Mouse (Mus musculus): ENCODE results near the gene Bend5. TPM values are rescaled to one million over a fixed set of nuclear protein-coding genes. Genes with fewer than 3 reads are reported as not detected.
A peak's percentile ranks its signal among the peaks of the same experiment; 100 is the strongest.

Gene Bend5
- polyA plus RNA-seq, 1 experiment from 2014 or later, result 55.3 TPM

- peaks cover 34% of the 10 kb centered on the region for H3K27me3 ChIP-seq
- H3K4me1 ChIP-seq, result peaks cover 37% of the 10 kb centered on the region
- WGBS, result 46% methylated on average over 10 of the region's 10 CpGs
- no peak overlapping the region for H3K9ac ChIP-seq (replicated peaks)
- peak overlapping the region; percentile 71 for H3K27ac ChIP-seq (replicated peaks)
- no peak overlapping the region for H3K4me2 ChIP-seq (replicated peaks)
- peaks cover 14% of the 10 kb centered on the region for H3K36me3 ChIP-seq
- no peak overlapping the region for H3K4me3 ChIP-seq
- H3K9me3 ChIP-seq, result no peaks in the 10 kb centered on the region
- peak; percentile 77 for ATAC-seq (ENCODE audit: low FRiP score, low read depth)
Measured at GRCm38 (mm10) chr4:111443906-111444615, 29.3 kb downstream of the Bend5 start.

GRCm38 (mm10) chr4:111444616-111445160, 29.9 kb downstream of the Bend5 start:
- 26% methylated on average over 1 of the region's 1 CpGs for WGBS
- Histone ChIP-seq H3K9me3 (no peaks in the 10 kb centered on the region), H3K4me2 (replicated peaks) (no peak overlapping the region), H3K4me1 (peaks cover 37% of the 10 kb centered on the region), H3K9ac (replicated peaks) (no peak overlapping the region), H3K4me3 (no peak overlapping the region), H3K36me3 (peaks cover 19% of the 10 kb centered on the region), H3K27ac (replicated peaks) (peak overlapping the region; percentile 71), H3K27me3 (peaks cover 34% of the 10 kb centered on the region)
- ATAC-seq (ENCODE audit: low FRiP score, low read depth), result peak; percentile 80

- Histone ChIP-seq H3K4me1 (peaks cover 22% of the 10 kb centered on the region), H3K9me3 (no peaks in the 10 kb centered on the region), H3K27me3 (peaks cover 24% of the 10 kb centered on the region), H3K4me3 (no peak overlapping the region), H3K27ac (replicated peaks) (no peak overlapping the region), H3K4me2 (replicated peaks) (no peak overlapping the region), H3K9ac (replicated peaks) (no peak overlapping the region), H3K36me3 (peaks cover 29% of the 10 kb centered on the region)
- no peak for ATAC-seq (ENCODE audit: low FRiP score, low read depth)
- WGBS, result 86% methylated on average over 3 of the region's 3 CpGs
Measured at GRCm38 (mm10) chr4:111447918-111448317, 33.1 kb downstream of the Bend5 start.

- no peak overlapping the region for H3K27ac ChIP-seq (replicated peaks)
- peaks cover 15% of the 10 kb centered on the region for H3K4me1 ChIP-seq
- H3K9me3 ChIP-seq, result no peaks in the 10 kb centered on the region
- H3K9ac ChIP-seq (replicated peaks), result no peak overlapping the region
- H3K4me3 ChIP-seq, result no peak overlapping the region
- no peak overlapping the region for H3K4me2 ChIP-seq (replicated peaks)
- 97% methylated on average over 4 of the region's 4 CpGs for WGBS
- H3K27me3 ChIP-seq, result peaks cover 20% of the 10 kb centered on the region
- peaks cover 33% of the 10 kb centered on the region for H3K36me3 ChIP-seq
- ATAC-seq (ENCODE audit: low FRiP score, low read depth), result no peak
Measured at GRCm38 (mm10) chr4:111448586-111448985, 33.8 kb downstream of the Bend5 start.

- H3K9me3 ChIP-seq, result no peaks in the 10 kb centered on the region
- no peak overlapping the region for H3K4me2 ChIP-seq (replicated peaks)
- whole genome bisulfite sequencing, result 72% methylated on average over 7 of the region's 7 CpGs
- no peak for ATAC-seq (ENCODE audit: low FRiP score, low read depth)
- peaks cover 20% of the 10 kb centered on the region for H3K27me3 ChIP-seq
- H3K4me3 ChIP-seq, result no peak overlapping the region
- no peak overlapping the region for H3K9ac ChIP-seq (replicated peaks)
- no peak overlapping the region for H3K27ac ChIP-seq (replicated peaks)
- H3K36me3 ChIP-seq, result peaks cover 43% of the 10 kb centered on the region
- H3K4me1 ChIP-seq, result peaks cover 5% of the 10 kb centered on the region
Measured at GRCm38 (mm10) chr4:111449442-111450199, 34.8 kb downstream of the Bend5 start.

GRCm38 (mm10) chr4:111451283-111451918, 36.6 kb downstream of the Bend5 start:
- H3K36me3 ChIP-seq, result peaks cover 60% of the 10 kb centered on the region
- no peak overlapping the region for H3K9ac ChIP-seq (replicated peaks)
- H3K4me2 ChIP-seq (replicated peaks), result no peak overlapping the region
- H3K4me3 ChIP-seq, result no peak overlapping the region
- no peak overlapping the region for H3K27ac ChIP-seq (replicated peaks)
- WGBS, result 83% methylated on average over 7 of the region's 7 CpGs
- no peaks in the 10 kb centered on the region for H3K4me1 ChIP-seq
- ATAC-seq (ENCODE audit: low FRiP score, low read depth), result no peak
- no peaks in the 10 kb centered on the region for H3K9me3 ChIP-seq
- peaks cover 10% of the 10 kb centered on the region for H3K27me3 ChIP-seq

- Histone ChIP-seq H3K9ac (replicated peaks) (no peak overlapping the region), H3K4me3 (no peak overlapping the region), H3K27me3 (peaks cover 2% of the 10 kb centered on the region), H3K4me1 (no peaks in the 10 kb centered on the region), H3K36me3 (peaks cover 60% of the 10 kb centered on the region), H3K27ac (replicated peaks) (no peak overlapping the region), H3K9me3 (no peaks in the 10 kb centered on the region), H3K4me2 (replicated peaks) (no peak overlapping the region)
- 91% methylated on average over 5 of the region's 5 CpGs for WGBS
- ATAC-seq (ENCODE audit: low FRiP score, low read depth), result no peak
Measured at GRCm38 (mm10) chr4:111452192-111452591, 37.4 kb downstream of the Bend5 start.

- no peaks in the 10 kb centered on the region for H3K9me3 ChIP-seq
- H3K27me3 ChIP-seq, result no peaks in the 10 kb centered on the region; the same call in none of the 2 replicates
- H3K27ac ChIP-seq (replicated peaks), result no peak overlapping the region
- no peak overlapping the region for H3K4me2 ChIP-seq (replicated peaks)
- 81% methylated on average over 3 of the region's 3 CpGs for WGBS
- no peak overlapping the region for H3K9ac ChIP-seq (replicated peaks)
- no peaks in the 10 kb centered on the region for H3K4me1 ChIP-seq
- no peak overlapping the region for H3K4me3 ChIP-seq
- H3K36me3 ChIP-seq, result peaks cover 58% of the 10 kb centered on the region
- ATAC-seq (ENCODE audit: low FRiP score, low read depth), result no peak
Measured at GRCm38 (mm10) chr4:111453275-111453674, 38.5 kb downstream of the Bend5 start.

- peaks cover 64% of the 10 kb centered on the region for H3K36me3 ChIP-seq
- H3K4me2 ChIP-seq (replicated peaks), result no peak overlapping the region
- H3K9ac ChIP-seq (replicated peaks), result no peak overlapping the region
- H3K4me1 ChIP-seq, result no peaks in the 10 kb centered on the region
- 87% methylated on average over 5 of the region's 5 CpGs for WGBS
- H3K27ac ChIP-seq (replicated peaks), result no peak overlapping the region
- H3K27me3 ChIP-seq, result no peaks in the 10 kb centered on the region
- H3K9me3 ChIP-seq, result no peaks in the 10 kb centered on the region
- no peak for ATAC-seq (ENCODE audit: low FRiP score, low read depth)
- no peak overlapping the region for H3K4me3 ChIP-seq
Measured at GRCm38 (mm10) chr4:111455621-111456020, 40.8 kb downstream of the Bend5 start.

GRCm38 (mm10) chr4:111457568-111457967, 42.8 kb downstream of the Bend5 start:
- Histone ChIP-seq H3K27me3 (no peaks in the 10 kb centered on the region), H3K4me2 (replicated peaks) (no peak overlapping the region), H3K27ac (replicated peaks) (no peak overlapping the region), H3K36me3 (peaks cover 60% of the 10 kb centered on the region), H3K9ac (replicated peaks) (no peak overlapping the region), H3K4me3 (no peak overlapping the region), H3K9me3 (no peaks in the 10 kb centered on the region), H3K4me1 (no peaks in the 10 kb centered on the region)
- no peak for ATAC-seq (ENCODE audit: low FRiP score, low read depth)
- WGBS, result 87% methylated on average over 5 of the region's 5 CpGs

- Histone ChIP-seq H3K4me3 (no peak overlapping the region), H3K4me2 (replicated peaks) (no peak overlapping the region), H3K9me3 (no peaks in the 10 kb centered on the region), H3K27ac (replicated peaks) (no peak overlapping the region), H3K4me1 (no peaks in the 10 kb centered on the region), H3K9ac (replicated peaks) (no peak overlapping the region), H3K27me3 (no peaks in the 10 kb centered on the region), H3K36me3 (no peaks in the 10 kb centered on the region)
- WGBS, result 89% methylated on average over 2 of the region's 2 CpGs
- ATAC-seq (ENCODE audit: low FRiP score, low read depth), result no peak
Measured at GRCm38 (mm10) chr4:111467293-111467773, 52.5 kb downstream of the Bend5 start.

GRCm38 (mm10) chr4:111467796-111468195, 53.0 kb downstream of the Bend5 start:
- H3K27me3 ChIP-seq, result no peaks in the 10 kb centered on the region
- H3K9ac ChIP-seq (replicated peaks), result no peak overlapping the region
- no peaks in the 10 kb centered on the region for H3K4me1 ChIP-seq
- H3K4me2 ChIP-seq (replicated peaks), result no peak overlapping the region
- 85% methylated on average over 4 of the region's 4 CpGs for WGBS
- H3K9me3 ChIP-seq, result no peaks in the 10 kb centered on the region
- H3K27ac ChIP-seq (replicated peaks), result no peak overlapping the region
- ATAC-seq (ENCODE audit: low FRiP score, low read depth), result no peak
- no peaks in the 10 kb centered on the region for H3K36me3 ChIP-seq
- H3K4me3 ChIP-seq, result no peak overlapping the region

All from midbrain, embryonic 12.5 days (tissue).